Mouse (Mus musculus) cortical plate, adult 2 months (tissue): ENCODE data around the gene Fads2. TPM values are rescaled to one million over a fixed set of nuclear protein-coding genes. Genes with fewer than 3 reads are reported as not detected.

ENCODE experiments used
- H3K27ac ChIP-seq: fragments of 200-500 bp; 2 replicates; pipeline ENCODE4 v1.5.1; 2012; ENCODE audit warnings: low read length, control low read depth, inconsistent platforms; ENCODE audit not compliant: insufficient read depth
- H3K4me1 ChIP-seq: fragments of 200-500 bp; 2 replicates; pipeline ENCODE4 v1.6.1; 2011; ENCODE audit warnings: low read length; ENCODE audit not compliant: control insufficient read depth, insufficient read depth
- H3K4me3 ChIP-seq: fragments of 200-500 bp; 2 replicates; pipeline ENCODE4 v1.5.1; 2011; ENCODE audit warnings: mild to moderate bottlenecking, low read length, control low read depth; ENCODE audit not compliant: insufficient read depth
- CTCF ChIP-seq: fragments of 200-500 bp; IDR thresholded peaks from 2 replicates; pipeline ENCODE4 v1.5.1; 2011; ENCODE audit warnings: mild to moderate bottlenecking, control low read depth, low read length; ENCODE audit not compliant: insufficient read depth; ENCODE audit errors: extremely low read depth
- POLR2A ChIP-seq: fragments of 200-500 bp; IDR thresholded peaks from 2 replicates; pipeline ENCODE4 v1.6.1; 2011; ENCODE audit warnings: mild to moderate bottlenecking, low read length, control low read depth; ENCODE audit not compliant: insufficient read depth; ENCODE audit errors: extremely low read depth
- polyA plus RNA-seq: library from polyadenylated mRNA; depleted of rRNA; stranded (reverse); fragments of >200 nt; gene quantifications from 2 replicates; pipeline ENCODE4 v1.2.3, GENCODE M21; 2012

Gene Fads2
- polyA plus RNA-seq, 1 experiment = 163 TPM

GRCm38 (mm10) chr19:10064173-10065012, 37.2 kb downstream of the Fads2 start:
- Histone ChIP-seq H3K4me1 (no peaks in the 10 kb centered on the region), H3K4me3 (no peak overlapping the region), H3K27ac (no peak overlapping the region)
- TF ChIP-seq POLR2A (no peak), CTCF (no peak)

GRCm38 (mm10) chr19:10062862-10063261, 38.7 kb downstream of the Fads2 start:
- H3K27ac ChIP-seq = no peak overlapping the region
- H3K4me3 ChIP-seq = no peak overlapping the region
- TF ChIP-seq POLR2A (no peak), CTCF (no peak)
- no peaks in the 10 kb centered on the region for H3K4me1 ChIP-seq

GRCm38 (mm10) chr19:10062292-10062691, 39.3 kb downstream of the Fads2 start:
- no peak for TF ChIP-seq CTCF
- no peak for TF ChIP-seq POLR2A
- H3K27ac ChIP-seq = no peak overlapping the region
- no peaks in the 10 kb centered on the region for H3K4me1 ChIP-seq
- H3K4me3 ChIP-seq = no peak overlapping the region

- H3K4me1 ChIP-seq = no peaks in the 10 kb centered on the region
- H3K4me3 ChIP-seq = no peak overlapping the region
- no peak overlapping the region for H3K27ac ChIP-seq
- no peak for TF ChIP-seq CTCF
- TF ChIP-seq POLR2A = no peak
Observed at GRCm38 (mm10) chr19:10061624-10062023, 39.9 kb downstream of the Fads2 start.

GRCm38 (mm10) chr19:10060783-10061590, 40.6 kb downstream of the Fads2 start:
- TF ChIP-seq CTCF (no peak), POLR2A (no peak)
- Histone ChIP-seq H3K27ac (no peak overlapping the region), H3K4me1 (no peaks in the 10 kb centered on the region), H3K4me3 (no peak overlapping the region)

GRCm38 (mm10) chr19:10059911-10060567, 41.5 kb downstream of the Fads2 start:
- no peak for TF ChIP-seq POLR2A
- TF ChIP-seq CTCF = peak; percentile 84
- no peaks in the 10 kb centered on the region for H3K4me1 ChIP-seq
- H3K27ac ChIP-seq = no peak overlapping the region
- H3K4me3 ChIP-seq = no peak overlapping the region

GRCm38 (mm10) chr19:10058876-10059427, 42.6 kb downstream of the Fads2 start:
- no peak overlapping the region for H3K27ac ChIP-seq
- no peaks in the 10 kb centered on the region for H3K4me1 ChIP-seq
- no peak overlapping the region for H3K4me3 ChIP-seq
- TF ChIP-seq POLR2A (no peak), CTCF (no peak)

GRCm38 (mm10) chr19:10058352-10058825, 43.2 kb downstream of the Fads2 start:
- no peak for TF ChIP-seq POLR2A
- Histone ChIP-seq H3K27ac (no peak overlapping the region), H3K4me3 (no peak overlapping the region), H3K4me1 (no peaks in the 10 kb centered on the region)
